Mouse (Mus musculus) lung, postnatal 25 days (tissue): Measurements from ENCODE around the gene Gxylt2.

Source experiments
- DNase-seq: peaks from one replicate; pipeline ENCODE4 v3.0.0; 2022; ENCODE audit warnings: low spot score

Gxylt2 gene

GRCm38 (mm10) chr6:100799766-100800165 is 95.2 kb downstream of the Gxylt2 start:
- no peak for DNase-seq

DNA sequence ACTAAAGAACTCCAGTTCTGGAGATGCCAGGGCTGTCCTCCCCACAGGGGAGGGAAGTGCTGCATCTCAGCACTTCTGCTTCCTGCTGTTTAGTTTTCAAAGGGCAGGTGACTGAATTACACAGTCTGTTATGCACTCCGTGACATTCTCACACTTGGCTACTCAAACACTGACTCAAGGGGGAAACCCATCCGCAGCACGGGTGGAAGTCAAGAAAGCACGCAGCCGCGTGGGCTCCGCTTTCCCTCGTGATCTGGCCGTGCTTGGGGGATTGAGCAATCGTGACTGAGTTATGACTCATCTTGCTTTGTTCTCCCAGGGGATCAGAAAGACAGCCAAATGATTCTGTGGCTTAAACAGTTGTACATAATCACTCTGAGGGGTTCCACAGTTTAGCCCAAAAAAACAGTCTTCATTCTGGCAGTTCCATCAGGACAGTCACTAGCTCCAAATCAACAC is 96.0 kb downstream of the Gxylt2 start:
- DNase-seq = peak; percentile 55

- no peak for DNase-seq
Observed at GRCm38 (mm10) chr6:100802381-100803083, 98.0 kb downstream of the Gxylt2 start.

GRCm38 (mm10) chr6:100803250-100803649 is 98.7 kb downstream of the Gxylt2 start:
- no peak for DNase-seq

- no peak for DNase-seq
Observed at GRCm38 (mm10) chr6:100807187-100807586, 102.7 kb downstream of the Gxylt2 start.

DNA sequence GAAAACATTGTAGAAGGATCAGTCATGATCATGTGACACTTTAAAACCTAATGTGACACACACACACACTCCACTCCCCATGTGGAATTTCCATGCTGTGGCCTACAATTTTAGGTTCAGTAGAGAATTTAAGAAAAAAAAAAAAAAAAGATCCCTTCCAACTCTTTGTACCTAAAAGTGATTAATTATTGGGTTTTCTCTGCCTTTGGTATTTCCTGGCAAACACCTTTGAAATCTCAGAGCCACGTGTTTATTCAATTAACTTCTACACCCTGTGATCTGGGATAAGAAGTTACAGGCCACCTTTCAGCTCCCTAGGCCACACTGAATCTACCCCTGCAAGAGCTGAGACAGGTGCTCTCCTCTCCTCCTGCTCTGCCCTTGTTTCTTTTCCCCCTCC is 103.2 kb downstream of the Gxylt2 start:
- no peak for DNase-seq

DNA sequence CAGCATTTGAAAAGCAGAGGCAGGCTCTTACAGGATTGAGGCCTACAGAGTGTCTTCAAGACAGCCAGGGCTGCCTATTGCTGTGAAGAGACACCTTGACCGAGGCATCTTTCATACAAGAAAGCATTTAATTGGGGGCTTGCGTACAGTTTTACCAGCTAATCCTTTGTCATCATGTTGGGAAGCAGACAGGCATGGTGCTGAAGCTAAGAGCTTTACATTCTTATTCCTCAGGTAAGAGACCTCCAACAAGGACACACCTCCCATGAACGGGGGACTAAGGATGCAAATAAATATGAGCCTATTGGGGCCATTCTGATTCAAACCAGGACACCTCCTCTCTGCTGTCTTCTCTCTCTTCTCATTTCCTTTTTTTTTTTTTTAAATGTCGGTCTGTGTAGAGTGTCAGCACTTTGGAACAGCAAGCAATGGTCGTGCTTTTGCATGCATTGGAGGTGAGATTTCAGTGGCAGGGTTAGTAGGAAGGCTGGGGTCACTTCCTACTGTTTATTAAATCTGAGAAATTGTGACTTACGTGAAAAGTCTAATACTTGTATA is 103.8 kb downstream of the Gxylt2 start:
- DNase-seq = no peak

DNA sequence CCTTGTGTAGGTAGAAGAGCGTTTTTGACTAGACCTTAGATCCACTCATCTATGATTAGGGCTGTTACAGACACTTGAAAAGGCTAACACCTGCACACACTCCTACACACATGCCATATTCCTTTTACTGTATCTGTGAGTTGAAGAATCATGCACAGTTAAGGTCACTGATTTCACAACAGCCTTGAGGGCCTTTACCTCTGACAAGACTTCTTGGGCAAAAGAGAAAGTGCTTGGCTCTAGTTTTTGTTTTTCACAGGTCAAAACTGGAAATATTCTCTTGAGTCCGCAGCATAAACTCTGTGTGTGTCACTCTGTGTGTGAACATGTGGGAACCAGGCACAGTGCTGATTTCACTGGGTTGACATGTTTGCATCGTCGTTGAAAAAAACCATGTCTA is 105.6 kb downstream of the Gxylt2 start:
- DNase-seq = no peak

DNA sequence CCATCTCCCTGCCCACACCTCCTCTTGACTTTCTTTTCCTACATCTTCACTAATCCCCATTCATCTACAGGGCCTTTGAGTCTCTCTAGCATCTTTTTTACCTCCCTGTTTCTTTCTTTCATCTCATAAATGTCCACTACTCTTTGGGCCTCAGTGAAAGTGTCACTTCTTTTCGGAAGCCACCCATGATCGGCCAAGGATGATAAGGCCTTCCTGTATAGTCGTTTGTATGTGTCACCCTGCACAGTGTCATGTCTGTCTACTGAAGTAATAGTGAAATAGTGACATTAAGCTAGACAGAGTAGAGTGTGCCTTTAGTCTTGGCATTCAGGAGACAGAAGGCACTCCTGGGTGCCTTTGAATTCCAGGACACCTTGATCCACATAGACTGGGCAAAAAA is 107.2 kb downstream of the Gxylt2 start:
- no peak for DNase-seq

- DNase-seq = no peak
Observed at GRCm38 (mm10) chr6:100821367-100821766, 116.8 kb downstream of the Gxylt2 start.

DNA sequence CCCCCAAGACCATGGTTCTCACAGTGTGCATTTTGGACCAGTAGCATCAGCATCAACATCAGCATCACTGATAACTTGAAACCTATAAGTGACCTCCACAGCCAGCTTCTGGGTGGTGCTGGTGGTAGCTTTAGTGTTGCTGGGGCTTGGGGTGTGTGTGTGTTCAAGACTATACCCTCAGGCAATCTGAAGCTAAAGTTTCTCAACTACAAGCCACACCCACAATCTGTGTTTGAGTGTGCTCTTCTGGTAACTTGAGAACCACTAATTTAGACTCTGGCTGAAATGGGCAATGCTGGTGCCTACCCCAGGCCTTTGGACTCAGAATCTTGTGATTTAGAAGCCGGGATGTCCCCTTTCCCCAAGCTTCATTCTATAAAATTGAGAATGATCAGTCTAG is 118.8 kb downstream of the Gxylt2 start:
- DNase-seq = no peak

DNA sequence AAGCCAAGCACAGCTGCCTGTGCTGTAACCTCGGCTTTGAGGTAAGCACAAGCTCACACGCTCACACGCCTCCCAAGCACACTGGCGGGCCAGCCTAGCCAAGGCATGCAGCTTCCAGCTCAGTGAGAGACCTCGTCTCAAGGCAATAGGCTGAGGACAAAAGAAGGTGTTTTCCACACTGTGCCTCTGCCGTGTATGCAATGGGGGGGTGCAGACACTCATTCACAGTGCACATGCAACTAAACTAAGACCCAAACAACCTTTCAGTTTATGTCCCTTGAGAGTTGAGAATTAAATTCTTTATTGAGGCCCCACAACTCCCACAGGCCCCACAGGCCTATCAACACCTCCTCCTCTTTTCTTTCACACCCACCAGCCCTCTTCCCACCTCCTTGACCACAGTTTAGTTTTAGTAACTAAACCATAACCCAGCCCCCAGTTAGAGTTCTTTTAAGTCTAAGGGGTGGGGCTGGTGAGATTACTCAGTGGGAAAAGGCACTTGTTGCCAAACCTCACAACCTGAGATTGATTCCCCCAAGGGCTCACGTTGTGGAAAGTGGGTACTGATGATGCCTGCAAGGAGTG is 119.9 kb downstream of the Gxylt2 start:
- DNase-seq = no peak

DNA sequence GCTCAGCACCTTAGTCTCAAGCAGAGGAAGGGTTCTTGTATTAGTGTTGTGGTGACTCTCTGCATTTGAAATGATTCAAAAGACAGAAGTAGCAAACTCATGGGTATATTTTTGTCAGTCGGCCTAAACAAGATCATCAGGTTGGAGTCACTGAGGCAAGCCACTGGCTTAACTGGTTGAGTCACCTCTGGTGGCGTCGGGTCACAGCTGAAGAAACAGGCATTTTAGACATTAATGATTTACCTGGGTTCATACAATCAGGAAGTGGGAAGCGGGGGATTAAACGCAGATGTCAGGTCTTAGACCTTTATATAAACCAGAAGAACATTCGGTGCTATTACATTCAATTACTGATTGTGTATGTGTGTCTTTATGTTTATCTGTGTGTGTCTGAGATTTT is 121.5 kb downstream of the Gxylt2 start:
- no peak for DNase-seq

GRCm38 (mm10) chr6:100828565-100828964 is 124.0 kb downstream of the Gxylt2 start:
- no peak for DNase-seq

- no peak for DNase-seq
Observed at GRCm38 (mm10) chr6:100829770-100830169, 125.2 kb downstream of the Gxylt2 start.

DNA sequence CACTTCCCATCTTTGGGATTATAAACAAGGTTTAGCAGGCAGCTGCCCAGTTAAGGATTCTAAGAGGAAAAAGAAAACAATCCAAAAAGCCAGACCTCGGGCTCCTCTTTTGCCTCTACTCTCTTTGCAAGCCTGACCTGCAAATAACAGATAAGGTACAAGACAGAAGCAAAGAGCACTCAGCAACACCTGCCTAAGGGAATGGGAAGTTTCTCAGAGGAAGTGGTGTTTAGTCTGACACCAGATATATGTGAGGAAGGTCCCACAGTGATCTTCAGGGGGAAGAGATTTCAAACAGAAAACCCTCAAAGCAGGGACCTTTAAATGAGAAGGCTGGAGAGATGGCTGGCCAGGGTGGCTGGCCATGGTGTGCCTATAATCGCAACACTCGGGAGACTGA is 126.7 kb downstream of the Gxylt2 start:
- DNase-seq = no peak

DNA sequence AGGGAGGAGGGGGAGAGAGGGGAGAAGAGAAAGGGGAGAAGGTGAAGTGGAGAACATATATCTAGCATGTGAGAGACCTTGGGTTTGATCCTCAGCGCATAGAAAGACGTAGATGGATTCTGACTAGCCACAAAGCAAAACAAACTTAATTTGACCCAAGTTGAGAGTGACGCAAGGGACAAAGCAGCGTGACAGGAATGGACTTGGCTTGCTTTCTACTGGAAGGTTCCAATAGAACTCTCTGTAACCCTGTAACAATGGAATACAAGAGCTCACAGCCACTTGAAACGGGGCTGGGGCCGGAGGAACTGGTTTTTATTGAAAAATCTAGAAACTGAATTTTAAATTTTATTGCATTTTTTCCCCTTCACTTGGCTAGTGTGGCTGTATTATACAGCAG is 127.2 kb downstream of the Gxylt2 start:
- DNase-seq = peak; percentile 43

GRCm38 (mm10) chr6:100833355-100833754 is 128.8 kb downstream of the Gxylt2 start, which contains the start of gene Ppp4r2:
Ppp4r2 (plus strand) TSS chr6:100833622.
- DNase-seq = peak; percentile 91

DNA sequence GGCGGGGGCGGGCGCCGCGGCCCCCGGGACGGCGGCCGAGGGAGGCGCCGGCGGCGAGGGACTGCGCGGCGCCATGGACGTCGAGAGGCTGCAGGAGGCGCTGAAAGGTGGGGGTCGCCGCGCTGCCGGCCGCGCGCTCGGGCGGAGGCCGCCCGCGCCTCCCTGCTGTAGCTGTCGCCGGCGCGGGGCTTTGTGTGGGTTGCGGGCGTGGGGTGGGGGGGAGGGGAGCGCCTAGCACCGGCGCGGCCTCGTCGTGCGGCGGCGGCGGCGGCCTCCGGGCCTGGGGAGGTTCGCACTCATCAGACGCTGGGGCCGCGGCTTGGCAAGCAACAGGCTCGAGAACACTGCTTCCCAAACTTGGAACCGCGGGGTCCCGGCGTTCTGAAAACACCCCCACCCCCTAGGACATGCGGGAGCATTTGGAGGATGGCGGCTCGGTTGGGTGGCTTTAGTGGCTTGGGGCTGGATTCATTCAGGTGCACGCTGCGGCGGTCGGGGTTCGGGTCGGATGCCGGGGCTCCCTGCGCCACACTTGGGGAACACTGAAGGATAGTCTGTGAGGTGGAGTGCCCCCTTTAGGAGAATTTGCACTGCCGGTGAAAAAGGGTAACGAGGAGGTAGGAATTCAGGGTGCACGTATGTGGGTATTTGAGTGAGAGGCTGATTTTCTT is 129.4 kb downstream of the Gxylt2 start:
- peak; percentile 53 for DNase-seq

- no peak for DNase-seq
Observed at GRCm38 (mm10) chr6:100834489-100835160, 130.1 kb downstream of the Gxylt2 start.

GRCm38 (mm10) chr6:100845058-100845457 is 140.5 kb downstream of the Gxylt2 start:
- DNase-seq = no peak

GRCm38 (mm10) chr6:100847264-100847663 is 142.7 kb downstream of the Gxylt2 start:
- DNase-seq = peak; percentile 23
